Mouse (Mus musculus) neural tube, postnatal 0 days (tissue): Measurements from ENCODE around the gene Prkaa1. TPM values are rescaled to one million over a fixed set of nuclear protein-coding genes. Genes with fewer than 3 reads are reported as not detected.

Experiments used
- polyA plus RNA-seq: library from polyadenylated mRNA; unstranded; fragments of >200 nt; fragmentation: Nextera tagmentation; extraction: Ambion mirVana; gene quantifications from 2 replicates; pipeline ENCODE4 v1.2.1, GENCODE M21; 2015

The Prkaa1 gene
- 12.6 and 13.6 TPM in 2 replicates for polyA plus RNA-seq

DNA sequence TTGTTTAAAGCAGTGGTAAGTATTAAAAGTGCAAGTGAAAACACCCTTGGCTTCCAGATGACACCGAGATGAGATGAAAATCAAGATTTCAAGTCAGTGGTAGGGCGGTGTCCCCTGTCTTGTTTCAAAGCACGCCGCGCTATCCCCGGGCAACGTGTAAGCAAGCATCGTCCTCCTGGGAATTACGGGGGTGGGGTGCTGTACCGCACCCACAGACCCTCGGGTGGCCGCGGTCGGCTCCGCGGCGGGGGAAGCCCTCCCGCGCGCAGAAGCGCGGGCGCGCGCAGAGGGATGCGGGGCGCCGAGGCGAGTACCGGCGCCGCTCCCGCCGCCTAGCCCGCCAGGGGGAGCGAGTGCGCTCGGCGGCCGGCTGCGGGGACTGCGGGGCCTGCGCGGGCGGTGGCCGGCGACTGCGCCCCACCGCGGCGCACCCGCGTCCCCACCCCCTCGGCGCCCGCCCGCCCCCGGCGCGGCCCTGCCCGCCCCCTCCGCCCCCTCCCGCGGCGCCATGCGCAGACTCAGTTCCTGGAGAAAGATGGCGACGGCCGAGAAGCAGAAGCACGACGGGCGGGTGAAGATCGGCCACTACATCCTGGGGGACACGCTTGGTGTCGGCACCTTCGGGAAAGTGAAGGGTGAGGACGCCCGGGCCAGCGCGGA is at the start of gene Prkaa1:
Gene Prkaa1 (plus strand): TSS at position 501 of the 660 bp plus-strand sequence.

DNA sequence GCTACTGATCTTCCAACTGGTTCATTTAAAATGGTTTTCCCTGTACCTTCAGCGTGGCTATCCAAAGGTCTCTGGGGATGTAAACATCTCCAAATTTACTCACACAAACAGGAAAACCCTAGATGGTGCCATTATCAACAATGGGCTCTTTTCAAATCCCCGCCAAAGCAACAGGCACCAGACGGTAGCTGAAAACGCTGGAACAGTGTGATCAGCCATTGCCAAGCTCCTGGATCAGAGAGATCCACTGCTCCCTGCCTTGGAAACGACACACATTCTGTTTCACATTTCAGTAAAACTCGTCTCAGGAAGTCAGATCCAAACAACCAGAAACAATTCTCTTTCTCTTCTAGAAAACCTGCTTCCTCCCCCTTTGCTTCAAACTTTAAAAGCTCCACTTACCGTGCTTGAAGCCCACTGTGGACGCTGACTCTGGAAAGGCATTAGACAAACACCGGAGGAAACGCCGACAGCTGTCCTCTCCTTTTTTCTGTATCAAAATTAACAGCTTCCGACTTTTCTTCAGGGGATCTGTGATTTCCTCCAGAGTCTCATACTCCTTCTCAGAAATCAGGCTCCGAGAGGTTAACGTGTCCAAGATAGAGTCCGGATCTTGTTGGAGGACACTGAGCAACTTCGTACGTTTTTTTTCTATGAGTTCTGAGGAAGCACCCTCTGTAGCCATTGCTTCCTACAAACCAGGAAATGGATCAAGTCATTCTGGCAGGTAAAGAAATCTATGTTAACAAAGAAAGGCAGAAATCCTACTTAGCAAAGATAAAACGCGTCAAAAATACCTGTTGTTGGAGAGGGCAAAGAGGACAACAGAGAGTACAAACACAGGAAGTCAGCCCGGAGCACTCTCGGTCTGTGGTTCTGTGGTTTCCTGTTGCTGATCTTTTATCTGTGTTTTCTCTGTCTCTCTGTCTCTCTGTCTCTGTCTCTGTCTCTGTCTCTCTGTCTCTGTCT is 35.7 kb upstream of the Prkaa1 start, which contains the start of gene Card6:
Gene Card6 (minus strand): TSS at position 854 of the 969 bp plus-strand sequence.

DNA sequence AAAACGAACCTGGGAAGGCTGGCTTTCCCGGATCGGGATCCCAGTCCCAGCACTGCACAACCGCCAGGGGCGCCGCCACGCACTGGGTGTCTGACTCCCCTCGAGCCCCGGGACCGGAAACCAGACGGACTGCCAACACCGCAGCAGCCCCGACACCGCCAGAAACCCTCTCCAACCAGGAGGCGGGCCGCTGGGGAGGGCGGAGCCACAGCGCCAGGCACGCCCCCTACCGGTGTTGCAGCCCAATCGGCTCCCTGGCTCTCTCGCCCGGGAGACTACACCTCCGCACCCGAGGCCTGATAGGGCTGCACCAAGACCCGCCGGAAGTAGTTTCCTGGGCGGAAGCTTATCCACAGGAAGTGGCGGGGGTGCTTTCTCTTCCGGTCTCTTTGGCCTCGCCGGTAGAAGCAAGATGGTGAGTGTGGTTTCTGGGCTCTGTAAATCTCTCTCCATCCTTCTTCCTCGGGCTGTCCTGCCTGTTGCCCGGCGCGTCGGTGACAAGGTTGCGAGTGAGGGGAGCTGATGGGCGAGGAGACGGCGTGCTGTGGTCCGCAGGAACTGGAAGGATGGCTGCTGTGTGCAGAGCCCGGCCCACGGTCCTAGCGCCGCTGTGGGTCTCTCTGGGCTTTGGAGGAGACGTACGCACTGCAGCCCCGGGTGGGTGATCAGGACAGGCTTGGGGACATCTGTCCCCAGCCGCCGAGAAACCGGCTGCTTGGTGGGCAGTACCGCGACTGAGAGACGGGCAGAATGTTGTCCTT is 27.2 kb upstream of the Prkaa1 start, which contains the start of gene Rpl37:
Gene Rpl37 (plus strand): TSS at position 376 of the 761 bp plus-strand sequence.

DNA sequence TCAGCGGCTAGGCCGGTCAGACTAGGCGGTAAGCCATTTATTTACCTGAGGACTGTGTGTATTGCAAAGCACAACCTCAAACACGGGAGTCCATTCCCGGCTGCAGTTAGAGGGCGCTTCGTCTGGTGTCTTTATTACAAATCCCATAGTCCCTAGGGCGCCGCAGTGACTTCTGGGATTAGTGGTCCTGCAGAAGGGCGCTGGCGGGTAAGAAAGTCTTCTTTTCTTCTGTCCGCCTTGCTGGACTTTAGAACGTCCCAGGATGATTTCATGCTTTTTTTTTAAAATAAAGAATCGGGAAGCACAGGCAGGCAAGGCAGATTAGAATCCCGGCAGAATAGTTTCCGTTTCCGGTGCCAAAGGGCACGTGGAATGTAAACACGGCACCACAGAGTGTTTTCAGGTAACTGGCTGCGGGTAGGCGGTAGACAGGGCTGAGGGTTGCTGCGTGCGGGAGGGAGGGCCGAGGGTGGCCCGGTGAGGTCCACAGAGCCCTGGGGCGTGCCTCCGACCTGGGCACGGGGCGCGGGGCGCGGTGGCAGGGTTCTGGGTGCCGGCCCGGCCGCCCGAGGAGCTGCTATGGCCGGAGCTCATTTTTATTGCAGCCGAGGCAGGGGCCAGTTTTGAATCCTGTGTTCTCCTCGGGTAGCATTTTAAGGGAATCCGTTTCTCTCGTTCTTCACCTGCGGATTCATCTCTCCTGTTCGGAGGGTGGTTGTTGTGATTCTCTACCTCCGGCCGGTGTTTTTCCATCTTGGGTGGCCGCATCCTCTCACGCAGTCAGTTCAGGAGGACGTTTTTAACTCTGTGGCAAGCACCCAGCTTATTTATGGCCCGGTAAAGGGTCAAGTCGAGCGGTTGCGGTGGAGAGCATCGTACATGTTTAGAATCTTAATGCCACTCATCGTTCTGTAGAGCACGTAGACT is 42.0 kb downstream of the Prkaa1 start, which contains the start of gene Ttc33:
Gene Ttc33 (plus strand): TSS at position 160 of the 927 bp plus-strand sequence.

Other genes with a start within 250 kb of the Prkaa1 start
- not detected in 2 replicates for gene Mroh2b, start 245.1 kb upstream of the Prkaa1 start, polyA plus RNA-seq
- gene C7, start 80.1 kb upstream of the Prkaa1 start, polyA plus RNA-seq, result not detected in 2 replicates
- gene Card6, start 35.3 kb upstream of the Prkaa1 start, polyA plus RNA-seq, result 0.71 and 0.79 TPM in 2 replicates
- 360 and 431 TPM in 2 replicates for gene Rpl37, start 27.2 kb upstream of the Prkaa1 start, polyA plus RNA-seq
- gene Ttc33, start 41.7 kb downstream of the Prkaa1 start, polyA plus RNA-seq, result 42.5 and 45.6 TPM in 2 replicates
- 6.7 and 6.8 TPM in 2 replicates for gene Ptger4, start 100.3 kb downstream of the Prkaa1 start, polyA plus RNA-seq